Mouse (Mus musculus) heart, postnatal 36 days (tissue): ENCODE results near the gene Platr17. TPM values are rescaled to one million over a fixed set of nuclear protein-coding genes. Genes with fewer than 3 reads are reported as not detected.
"Not testable (repeated sequence)": the region's sequence is repeated elsewhere in the genome, so short reads cannot be mapped to it uniquely, and the experiment has no call there.

Experiments
- DNase-seq, 2 experiments: peaks; one replicate each; pipeline ENCODE4 v3.0.0; 2021 to 2022
- intact Hi-C: fragments of 180-260 bp; cut with DNase I; formaldehyde crosslinking; loops from one replicate; pipeline ENCODE4 v1.15.1; 2025
- total RNA-seq, 2 experiments: library from RNA; stranded (reverse); gene quantifications; 2 replicates each; pipeline ENCODE4 v1.2.3; 2021

Platr17 gene
- total RNA-seq, 2 experiments from 2014 or later = not detected

DNA sequence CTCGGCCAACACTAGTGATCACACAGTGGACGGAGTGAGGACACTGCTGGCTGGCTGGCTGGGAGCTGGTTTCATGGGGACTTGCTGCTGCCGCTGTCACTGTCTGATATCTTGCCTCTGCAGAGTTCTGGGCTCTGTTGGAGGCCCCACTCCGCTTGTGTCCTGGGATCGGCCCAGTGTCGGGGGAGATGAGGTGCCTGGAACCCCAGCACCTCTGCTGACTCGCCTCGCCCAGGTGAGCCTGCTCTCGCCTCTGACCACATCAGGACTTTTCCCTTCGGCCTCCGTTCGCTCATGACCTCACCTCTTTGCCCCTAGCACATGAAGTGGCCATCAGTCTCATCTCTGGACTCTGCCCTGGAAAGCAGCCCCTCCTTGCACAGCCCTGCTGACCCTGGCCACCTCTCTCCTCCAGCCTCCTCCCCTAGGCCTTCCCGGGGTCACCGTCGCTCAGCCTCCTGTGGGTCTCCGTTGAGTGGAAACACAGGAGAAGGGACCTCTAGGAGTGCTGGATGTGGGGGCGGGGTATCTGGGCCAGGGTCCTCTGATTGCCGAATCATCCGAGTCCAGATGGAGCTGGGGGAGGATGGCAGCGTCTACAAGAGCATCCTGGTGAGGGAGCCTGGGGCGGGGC, 30.6 kb downstream of the Platr17 start:
- DNase-seq = no peak

DNA sequence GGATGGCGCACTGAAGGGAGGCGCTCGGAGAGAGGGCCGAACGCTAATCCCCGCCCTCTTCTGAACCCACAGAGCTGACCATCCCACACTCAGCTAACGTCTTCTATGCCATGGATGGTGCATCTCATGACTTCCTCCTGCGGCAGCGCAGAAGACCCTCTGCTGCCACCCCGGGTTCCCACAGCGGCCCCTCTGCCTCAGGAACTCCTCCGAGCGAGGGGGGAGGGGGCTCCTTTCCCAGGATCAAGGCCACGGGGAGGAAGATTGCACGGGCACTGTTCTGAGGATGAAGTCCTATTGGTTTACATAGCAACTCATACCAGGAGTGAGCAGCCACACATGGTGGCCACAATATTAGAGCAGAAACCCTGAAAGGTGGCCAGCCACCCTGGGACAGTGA, 32.1 kb downstream of the Platr17 start:
- no peak for DNase-seq
- intact Hi-C loops = no loop called here

More for the DNA sequence above, 30.6 kb downstream of the Platr17 start:
- intact Hi-C loops = no loop called here

DNA sequence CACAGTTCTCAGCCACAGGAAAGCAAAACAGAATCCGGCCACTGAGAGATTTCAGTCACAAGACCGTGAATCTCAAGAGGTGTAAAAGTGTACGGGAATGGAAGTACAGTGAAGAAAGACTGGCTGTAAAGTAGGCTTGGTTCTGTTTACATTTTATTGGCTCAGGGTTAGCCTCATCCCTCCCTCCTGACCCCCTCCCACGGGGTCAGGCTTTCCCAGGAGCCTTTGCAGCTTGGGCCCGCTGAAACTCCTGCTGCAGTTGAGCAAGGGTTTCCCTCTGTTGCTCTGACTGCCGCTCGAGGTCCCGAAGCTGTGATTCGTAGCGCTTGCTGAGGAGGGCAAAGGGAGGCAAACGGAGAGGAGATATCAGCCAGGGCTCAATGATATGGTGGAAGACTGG, 33.8 kb downstream of the Platr17 start:
- no peak for DNase-seq
- intact Hi-C loops = no loop called here

DNA sequence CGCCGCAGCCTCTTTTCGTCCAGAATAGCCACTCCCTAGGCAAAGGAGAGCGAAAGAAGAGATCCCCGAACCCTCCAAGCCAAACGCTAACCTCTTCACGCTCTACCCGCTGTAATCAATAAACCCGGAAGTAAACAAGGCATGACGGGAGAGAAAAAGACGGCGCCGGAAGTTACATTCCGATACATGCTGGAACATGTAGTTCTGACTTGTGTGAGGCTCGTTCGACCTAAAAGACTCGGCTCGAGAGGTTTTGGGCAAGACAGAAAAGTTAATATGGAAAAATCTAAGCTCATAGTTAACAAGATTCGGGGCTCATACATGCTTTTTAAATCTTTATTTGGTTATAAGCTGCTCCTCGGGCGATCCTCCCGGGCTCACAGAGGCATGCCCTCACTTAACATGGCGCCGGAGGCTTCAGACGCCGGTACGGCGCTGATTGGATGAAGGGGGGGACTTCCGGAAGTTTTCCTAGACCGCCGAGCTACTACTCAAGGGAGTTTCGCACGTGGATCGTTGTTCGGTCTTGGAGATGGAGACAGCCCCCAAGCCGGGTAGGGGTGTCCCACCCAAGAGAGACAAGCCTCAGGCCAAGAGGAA, 35.4 kb downstream of the Platr17 start, which contains the start of the genes Pfdn6 and Wdr46:
Gene Pfdn6 (minus strand): TSS at position 138 of the 600 bp plus-strand sequence.
Gene Wdr46 (plus strand): TSS at position 455 of the 600 bp plus-strand sequence.
- intact Hi-C loops = loop anchor here (1.0 kb wide), 1 partner anchor 15 kb away; the partner anchor contains the start of gene Vps52
- DNase-seq = peak; percentile 89 to 92

DNA sequence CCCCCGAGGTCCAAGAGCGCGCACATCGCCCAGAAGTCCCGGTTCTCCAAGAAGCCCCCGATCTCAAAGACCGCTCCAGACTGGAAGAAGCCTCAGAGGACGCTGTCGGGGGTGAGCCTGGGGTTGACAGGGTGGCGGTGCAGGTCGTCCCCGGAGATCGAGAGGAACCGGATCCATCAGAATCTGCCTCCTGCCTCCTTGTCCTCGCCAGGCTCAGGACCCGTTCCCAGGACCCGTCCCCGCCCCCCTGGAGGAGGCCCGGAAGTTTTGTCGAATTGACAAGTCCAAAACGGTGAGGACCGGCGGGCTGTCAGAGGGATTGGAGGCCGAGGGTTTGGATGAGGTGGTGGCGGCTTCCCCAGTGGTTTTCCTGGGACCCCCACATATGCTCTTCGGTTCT, 36.0 kb downstream of the Platr17 start:
- intact Hi-C loops = loop anchor here (1.0 kb wide), 1 partner anchor 14 kb away; the partner anchor contains the start of gene Vps52
- DNase-seq = no peak

DNA sequence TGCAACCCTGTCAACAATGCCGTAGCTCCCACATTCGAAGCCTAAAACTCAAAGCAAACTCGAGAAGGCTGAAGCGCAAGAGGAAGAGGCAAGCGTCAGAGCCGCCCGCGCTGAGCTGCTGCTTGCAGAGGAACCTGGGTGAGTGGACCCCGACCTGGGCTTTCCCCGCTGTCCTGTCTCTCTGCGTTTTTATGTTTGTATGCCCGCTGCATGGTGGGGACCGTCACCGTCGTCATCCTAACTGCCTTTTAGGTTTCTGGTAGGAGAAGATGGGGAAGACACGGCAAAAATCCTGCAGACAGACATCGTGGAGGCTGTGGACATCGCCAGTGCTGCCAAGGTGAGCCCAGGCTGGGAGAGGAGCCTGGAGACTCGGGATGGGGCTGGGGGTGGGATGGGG, 36.4 kb downstream of the Platr17 start:
- no peak for DNase-seq
- intact Hi-C loops = no loop called here

DNA sequence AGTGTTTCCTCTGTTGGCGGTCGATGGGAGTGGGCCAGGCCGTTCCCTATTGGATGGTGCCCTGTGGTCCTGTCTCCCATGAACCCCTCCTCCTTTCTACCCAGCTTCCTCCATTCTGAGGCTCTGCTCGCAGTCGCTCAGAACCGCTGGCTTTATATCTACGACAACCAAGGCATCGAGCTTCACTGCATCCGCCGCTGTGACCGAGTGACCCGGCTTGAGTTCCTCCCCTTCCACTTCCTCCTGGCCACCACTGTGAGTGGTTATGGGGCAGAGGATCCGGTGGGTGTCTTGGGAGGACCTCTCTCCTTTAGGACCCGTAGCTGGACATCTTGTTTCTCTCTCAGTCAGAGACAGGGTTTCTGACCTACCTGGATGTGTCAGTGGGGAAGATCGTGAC, 38.5 kb downstream of the Platr17 start:
- no peak for DNase-seq
- intact Hi-C loops = no loop called here

DNA sequence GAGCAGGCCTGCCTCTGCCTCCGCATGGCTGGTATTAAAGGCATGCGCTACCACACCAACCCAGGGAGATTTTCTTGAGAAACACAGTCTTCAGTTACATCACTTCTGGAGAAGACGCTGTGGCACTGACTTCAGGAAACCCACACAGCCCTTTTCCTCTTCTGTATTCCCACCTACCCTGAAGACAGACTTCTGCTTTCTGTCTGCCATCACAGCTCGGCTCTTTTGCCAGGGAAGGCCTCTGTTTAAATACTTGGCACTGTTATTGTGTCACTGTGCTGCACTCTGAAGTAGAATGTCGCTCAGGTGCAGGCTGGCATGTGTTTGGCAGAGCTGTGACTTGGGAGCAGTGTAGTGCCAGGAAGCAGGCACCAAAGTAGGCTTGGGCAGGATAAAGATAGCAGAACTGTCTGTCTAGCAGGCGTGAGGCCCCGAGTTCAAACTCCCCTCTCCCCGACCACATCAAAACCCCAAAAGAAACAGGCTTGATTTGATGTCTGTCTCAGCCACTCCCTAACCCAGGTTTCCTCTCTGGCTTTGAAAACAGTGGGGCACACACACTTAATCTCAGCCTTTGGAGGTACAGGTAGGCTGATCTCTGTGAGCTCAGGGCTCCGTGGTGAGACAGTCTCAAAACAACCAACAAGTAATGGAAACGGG, 42.6 kb downstream of the Platr17 start:
- DNase-seq = no peak
- intact Hi-C loops = no loop called here

DNA sequence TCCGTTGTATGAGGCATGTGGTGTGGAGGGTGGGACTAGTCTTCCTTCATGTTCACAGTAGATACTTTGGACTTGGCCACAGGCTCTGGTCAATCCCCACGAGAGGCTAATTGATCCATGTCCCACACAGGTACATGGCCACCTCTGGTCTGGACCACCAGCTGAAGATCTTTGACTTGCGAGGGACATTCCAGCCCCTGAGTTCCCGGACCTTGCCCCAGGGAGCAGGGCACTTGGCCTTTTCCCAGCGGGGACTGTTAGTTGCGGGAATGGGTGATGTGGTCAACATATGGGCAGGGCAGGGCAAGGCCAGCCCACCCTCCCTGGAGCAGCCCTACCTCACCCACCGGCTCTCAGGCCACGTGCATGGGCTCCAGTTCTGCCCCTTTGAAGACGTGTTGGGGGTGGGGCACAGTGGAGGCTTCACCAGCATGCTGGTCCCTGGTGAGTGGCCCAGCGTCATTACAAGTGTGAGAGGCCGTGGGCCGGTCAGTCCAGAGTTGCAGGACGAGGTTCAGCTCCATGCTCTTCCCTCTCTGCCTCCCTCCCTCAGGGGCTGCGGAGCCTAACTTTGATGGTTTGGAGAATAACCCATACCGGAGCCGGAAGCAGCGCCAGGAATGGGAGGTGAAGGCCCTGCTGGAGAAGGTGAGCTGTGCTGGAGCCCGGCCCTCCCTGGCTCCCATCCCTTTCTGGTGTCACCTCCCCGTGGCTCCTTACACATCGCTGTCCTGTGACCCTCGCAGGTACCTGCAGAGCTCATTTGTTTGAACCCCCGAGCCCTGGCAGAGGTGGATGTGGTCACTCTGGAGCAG, 43.4 kb downstream of the Platr17 start:
- no peak for DNase-seq
- intact Hi-C loops = no loop called here

DNA sequence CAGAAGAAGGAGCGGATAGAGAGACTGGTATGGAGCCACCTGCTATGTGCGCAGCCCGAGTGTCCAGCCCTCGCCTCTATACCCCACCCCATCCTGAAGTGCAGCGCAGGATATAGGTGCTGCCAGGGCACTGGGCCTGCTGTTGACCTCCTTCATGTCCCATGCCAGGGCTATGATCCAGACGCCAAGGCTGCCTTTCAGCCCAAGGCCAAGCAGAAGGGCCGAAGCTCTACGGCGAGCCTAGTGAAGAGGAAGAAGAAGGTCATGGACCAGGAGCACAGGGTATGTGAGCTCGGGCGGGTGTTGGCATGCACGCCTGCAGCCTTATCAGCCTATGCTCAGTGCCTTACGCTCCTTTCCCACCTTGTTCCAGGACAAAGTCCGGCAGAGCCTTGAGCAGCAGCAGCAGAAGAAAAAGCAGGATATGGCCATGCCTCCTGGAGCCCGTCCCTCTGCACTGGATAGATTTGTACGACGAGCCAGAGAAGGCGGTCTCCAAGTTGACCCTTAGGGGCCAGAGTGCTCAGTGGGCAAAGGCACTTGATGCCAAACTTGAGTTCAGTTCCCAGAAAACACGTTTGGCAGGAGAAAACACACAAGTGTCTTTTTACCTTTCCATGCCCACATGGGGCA, 44.1 kb downstream of the Platr17 start:
- intact Hi-C loops = no loop called here
- DNase-seq = no peak

DNA sequence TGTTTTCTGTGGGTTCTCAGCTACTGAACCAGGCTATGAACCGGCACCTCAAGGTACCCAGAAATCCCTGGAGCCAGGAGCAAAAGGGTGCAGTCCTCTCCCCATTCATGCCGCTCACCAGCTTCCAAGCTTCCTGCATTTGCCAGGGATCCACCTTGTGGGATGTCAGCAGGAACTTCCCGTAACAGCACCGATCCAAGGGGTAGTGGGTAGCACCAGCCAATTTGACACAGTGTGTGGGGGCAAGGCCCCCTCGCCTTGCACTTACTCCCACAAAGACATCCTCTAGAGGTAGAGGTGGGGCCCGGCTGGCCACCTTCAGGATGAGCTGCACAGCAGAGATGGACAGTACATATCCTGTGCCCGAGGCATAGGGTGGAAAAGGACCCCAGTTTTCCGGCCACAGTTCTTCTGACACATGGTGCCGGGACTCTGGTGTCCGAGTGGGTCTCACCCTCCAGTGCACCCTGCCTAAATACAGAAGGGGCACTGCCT, 45.2 kb downstream of the Platr17 start:
- intact Hi-C loops = no loop called here
- DNase-seq = no peak

DNA sequence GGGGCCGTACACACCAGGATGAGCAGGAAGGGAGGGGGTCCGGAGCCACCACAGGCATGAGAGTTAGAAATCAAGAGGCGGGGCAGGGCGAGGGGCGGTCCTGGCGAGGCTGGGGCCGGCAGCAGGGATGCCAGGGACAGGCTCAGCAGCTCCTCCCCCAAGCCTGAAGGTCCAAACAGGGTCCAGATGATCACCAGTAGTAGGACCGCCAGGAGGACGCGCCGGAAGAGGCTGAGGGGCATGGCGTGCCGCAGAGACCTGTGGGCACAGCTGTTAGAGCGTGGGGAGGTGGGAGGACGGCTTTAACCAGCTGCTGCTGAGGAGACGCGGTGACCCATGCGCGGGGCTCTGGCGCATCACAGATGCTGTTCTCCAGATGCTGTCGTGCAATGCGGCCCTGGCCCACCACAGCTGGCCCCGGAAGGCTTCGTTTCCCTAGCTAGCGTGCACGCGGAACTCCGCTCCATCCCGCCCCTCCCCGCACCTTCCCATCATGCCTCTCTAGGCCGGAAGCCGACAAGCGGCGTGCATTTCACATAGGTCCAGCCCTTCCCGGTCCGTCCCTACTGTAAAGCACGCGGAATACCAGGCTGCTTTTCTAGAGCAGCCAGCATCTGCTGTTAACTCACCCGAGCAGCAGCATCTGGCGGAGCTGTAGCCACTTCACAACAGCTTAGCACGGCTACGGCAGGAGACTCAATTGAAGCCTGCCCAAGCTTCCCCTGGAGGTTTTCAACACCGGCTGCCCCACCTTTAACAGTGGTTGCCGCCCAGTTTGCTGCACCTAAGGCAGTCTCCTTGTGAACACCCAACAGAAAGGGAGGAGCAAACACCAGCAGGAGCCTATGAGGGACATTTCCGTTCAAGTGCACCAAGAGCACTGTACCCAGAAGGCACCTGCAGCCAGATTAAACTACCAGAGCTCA, 46.3 kb downstream of the Platr17 start, which contains the start of gene B3galt4:
Gene B3galt4 (minus strand): TSS at position 468 of the 926 bp plus-strand sequence.
- peak; percentile 66 to 72 for DNase-seq
- intact Hi-C loops = no loop called here

DNA sequence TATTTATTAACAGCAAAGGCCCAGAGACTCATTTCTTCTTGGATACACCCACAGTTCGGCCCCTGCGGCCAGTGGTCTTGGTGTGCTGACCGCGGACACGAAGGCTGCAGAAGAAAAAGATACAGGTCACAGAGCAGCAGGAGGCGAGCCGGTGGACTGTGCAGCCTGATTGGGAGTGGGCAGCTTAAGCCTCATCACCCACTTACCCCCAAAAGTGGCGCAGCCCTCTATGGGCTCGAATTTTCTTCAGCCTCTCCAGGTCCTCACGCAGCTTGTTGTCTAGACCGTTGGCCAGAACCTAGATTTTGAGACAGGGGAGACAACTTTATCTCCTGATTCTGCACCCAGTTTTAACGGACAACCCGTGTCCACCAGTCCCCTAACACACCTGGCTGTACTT, 47.1 kb downstream of the Platr17 start:
- intact Hi-C loops, DNase-seq: not testable (repeated sequence)

DNA sequence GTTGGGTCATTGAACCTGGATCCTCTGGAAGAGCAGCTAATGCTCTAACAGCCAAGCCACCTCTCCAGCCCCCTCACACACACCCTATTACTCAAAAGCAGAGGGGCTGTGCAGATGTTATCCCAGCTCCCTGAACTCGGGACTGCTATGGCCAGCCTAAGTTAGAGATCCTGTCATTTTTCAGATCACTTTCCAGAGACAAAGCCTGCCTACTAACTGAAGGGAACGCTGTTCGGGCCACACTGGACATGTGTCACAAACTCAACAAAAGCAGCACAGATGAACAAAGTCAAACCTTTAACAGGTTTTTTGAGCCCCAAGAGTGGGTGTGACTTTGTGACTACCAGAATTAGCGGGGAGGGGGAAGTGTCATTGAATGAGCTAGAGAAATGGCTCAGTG, 47.9 kb downstream of the Platr17 start:
- DNase-seq = no peak

DNA sequence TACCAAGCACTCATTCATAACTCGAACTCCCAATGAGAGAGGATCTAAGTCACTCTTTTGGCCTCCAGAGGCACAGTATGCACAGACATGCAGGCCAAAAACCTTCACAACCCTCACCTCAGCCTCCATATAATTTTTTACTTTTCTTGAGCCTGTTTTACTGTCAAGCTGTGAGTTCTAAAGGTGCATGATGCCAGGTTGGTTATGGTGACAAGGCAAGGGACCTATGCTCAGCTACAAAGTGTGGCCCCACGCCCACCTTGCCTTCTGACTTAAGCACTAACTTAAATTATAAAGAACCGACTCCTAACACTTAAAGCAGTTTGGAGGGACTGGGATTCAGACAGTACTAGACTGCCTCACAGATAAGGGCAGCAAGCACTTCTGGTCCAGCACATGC, 48.4 kb downstream of the Platr17 start:
- no peak for DNase-seq
- intact Hi-C loops = no loop called here

More for the DNA sequence above, 47.9 kb downstream of the Platr17 start:
- intact Hi-C loops = no loop called here

DNA sequence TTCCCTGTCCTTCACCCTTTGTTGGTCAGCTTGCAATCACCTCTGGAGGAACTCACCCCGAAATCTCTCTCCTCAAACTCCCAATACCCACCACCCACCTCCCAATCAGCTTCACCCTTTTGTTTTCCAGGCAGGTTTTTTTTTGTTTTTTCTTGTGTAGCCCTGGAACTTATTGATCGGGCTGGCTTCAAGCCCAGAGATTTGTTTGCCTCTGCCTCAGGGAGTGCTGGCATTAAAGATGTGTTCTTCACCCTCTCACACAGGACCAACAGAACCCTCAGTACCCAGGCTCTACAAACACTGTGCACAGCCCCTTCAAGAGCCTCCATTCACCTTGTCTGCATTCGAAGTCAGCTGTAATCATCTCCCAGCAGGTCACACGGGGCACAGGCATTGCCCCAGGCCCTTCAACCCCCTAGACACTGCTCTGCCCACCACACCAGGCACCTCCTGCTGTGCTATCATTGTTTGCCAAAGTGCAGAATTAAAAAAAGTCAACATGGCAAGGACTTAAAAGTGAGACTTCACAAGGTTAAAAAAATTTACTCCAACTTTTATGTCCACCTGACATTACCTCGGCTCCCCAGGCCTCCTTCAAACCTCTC, 49.1 kb downstream of the Platr17 start:
- intact Hi-C loops = no loop called here

DNA sequence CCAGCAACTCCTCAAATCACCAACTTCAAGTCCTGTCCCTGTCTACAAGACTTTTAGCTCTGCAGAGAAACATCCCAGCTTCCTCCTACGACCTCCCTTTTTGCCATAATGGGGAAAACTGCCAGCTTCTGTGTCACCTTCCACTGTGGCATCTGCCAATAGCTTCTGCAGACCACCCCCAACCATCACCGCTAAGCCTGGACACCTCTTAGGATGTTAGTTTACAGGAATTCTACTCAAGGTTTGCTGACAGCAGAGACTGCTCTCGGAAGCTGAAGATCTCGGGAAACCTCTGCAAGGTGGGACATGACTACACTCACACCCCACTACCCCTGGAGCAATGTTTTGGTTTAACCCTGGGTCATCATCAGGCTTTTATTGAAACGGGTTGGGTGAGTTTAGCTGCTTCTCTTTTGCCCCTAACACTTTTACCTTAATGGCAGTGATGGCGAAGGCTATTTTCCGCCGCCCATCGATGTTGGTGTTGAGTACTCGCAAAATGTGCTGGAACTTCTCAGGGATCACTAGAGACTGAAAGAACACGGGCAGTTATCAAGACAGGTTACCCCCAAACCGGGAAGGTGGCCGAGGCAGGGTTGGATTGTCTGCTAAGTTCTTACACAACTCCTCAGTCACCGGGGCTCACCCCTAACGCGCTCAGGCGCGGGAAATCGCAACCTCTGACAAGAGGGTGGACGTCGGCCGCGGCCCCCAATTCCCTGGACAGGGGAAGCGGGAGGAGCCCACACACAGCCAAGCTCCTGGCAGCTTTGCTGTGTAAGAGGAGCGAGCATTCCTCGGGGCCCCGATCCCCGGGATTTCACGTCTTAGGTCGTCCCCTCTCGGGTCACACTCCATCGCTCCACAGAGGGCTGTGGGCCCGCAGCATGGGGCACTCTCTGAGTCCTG, 50.0 kb downstream of the Platr17 start:
- intact Hi-C loops = loop anchor here (1.0 kb wide), 2 partner anchors 15 to 26 kb away; partner anchors contain the start of genes Pfdn6, Rgl2 and Wdr46
- DNase-seq = no peak

More for the DNA sequence above, 49.1 kb downstream of the Platr17 start:
- no peak for DNase-seq
